10 mouse cellular contexts compared by ENCODE assay signal in the genomic region with DNA sequence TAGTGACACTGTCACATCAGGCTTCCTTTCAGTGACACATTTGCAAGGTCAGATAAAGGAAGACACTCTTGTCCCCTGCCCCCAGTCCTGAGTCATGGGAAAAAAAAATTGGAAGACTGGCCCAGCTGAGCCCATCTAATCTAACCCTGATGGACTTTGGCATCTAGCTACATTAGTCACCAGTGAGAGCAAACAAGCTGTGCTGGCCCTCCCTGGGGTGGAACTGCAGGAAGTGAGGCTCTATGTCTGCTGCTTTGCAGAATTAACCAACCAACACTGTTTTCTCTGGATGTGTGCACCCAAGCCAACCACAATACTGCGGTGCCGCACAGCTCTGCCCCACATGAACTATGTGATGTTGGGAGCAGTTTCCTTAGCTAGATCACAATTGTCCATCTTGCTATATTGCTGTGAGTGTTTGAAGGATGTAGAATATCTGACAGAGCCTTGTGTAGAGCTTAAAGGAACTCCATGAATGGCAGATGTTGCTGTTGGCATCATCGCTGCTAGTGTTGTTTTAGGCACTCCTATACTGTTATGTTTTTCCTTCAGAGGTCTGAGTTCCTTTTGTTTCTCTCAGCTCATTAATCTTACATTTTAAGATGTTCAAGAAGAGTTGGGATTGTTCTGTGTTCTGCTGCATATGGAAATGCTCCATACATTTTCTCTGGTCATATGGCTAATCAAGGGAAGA. TPM values are rescaled to one million over a fixed set of nuclear protein-coding genes. Genes with fewer than 3 reads are reported as not detected.
DNase-seq lines count a peak whose midpoint lies in the region; ATAC-seq and TF ChIP-seq lines count a peak whose summit lies in the region.
"Had no signal": no experiment of that assay in that cellular context is flagged by ENCODE, and none has a peak within 500 bp of the region (broad histone marks: within the 10 kb centered on the region; RNA-seq: fewer than 3 reads in every experiment).

No protein-coding gene starts in this region.

- WGBS in heart, postnatal 0 days, result 60% methylated on average over 3 of the region's 3 CpGs

- H3K27me3 ChIP-seq in heart, postnatal 0 days (ENCODE audit: control insufficient read depth, insufficient read depth, low read length), result no peaks in the 10 kb centered on the region
- H3K27me3 ChIP-seq: hindbrain, embryonic 15.5 days had no signal

- DNase-seq in urinary bladder, adult 18-20 months (ENCODE audit: low spot score in 2 of 2), result peak; percentile 34 to 78
- DNase-seq in urinary bladder, postnatal 10 days (ENCODE audit: low spot score), result no peak
- DNase-seq in heart, postnatal 0 days (ENCODE audit: low spot score), result peak; percentile 51
- DNase-seq in liver, result peak; percentile 41
- peak; percentile 83 for DNase-seq in yolk sac, embryonic 10.5 days (ENCODE audit: low spot score)
- no peak for DNase-seq in retina, postnatal 1 day
- DNase-seq in c-Kit-positive CD71-positive TER-119-positive erythroid progenitor cells, embryonic 14.5 days (ENCODE audit: low spot score), result no peak
- DNase-seq: thymus, postnatal 4 days had no signal

- H3K9ac ChIP-seq in heart, postnatal 0 days (replicated peaks; ENCODE audit: low read depth, low read length), result no peak overlapping the region
- H3K9ac ChIP-seq: hindbrain, embryonic 15.5 days had no signal

- peak overlapping the region; percentile 70 for H3K27ac ChIP-seq in heart, postnatal 0 days (ENCODE audit: low read depth)
- H3K27ac ChIP-seq: hindbrain, embryonic 15.5 days had no signal

- no peak for TF ChIP-seq CTCF in heart, postnatal 0 days (IDR thresholded peaks at IDR 0.05; ENCODE audit: low read depth)

- H3K4me2 ChIP-seq in heart, postnatal 0 days (ENCODE audit: low read depth, low read length), result no peak overlapping the region
- H3K4me2 ChIP-seq: hindbrain, embryonic 15.5 days had no signal

- no peak overlapping the region for H3K4me3 ChIP-seq in heart, postnatal 0 days (ENCODE audit: low read depth, low read length)
- H3K4me3 ChIP-seq: hindbrain, embryonic 15.5 days had no signal

- peaks cover 48% of the 10 kb centered on the region for H3K4me1 ChIP-seq in heart, postnatal 0 days (ENCODE audit: control insufficient read depth, insufficient read depth)

- ATAC-seq in heart, postnatal 0 days (ENCODE audit: insufficient read depth, low read depth), result peak; percentile 80
- no peak for ATAC-seq in erythroid progenitor cell, adult 5-6 weeks (replicated peaks; ENCODE audit: low FRiP score, poor library complexity, severe bottlenecking)

- no peak for TF ChIP-seq EP300 in heart, postnatal 0 days (IDR thresholded peaks at IDR 0.05; ENCODE audit: low read depth)

- no peaks in the 10 kb centered on the region for H3K9me3 ChIP-seq in heart, postnatal 0 days (replicated peaks; ENCODE audit: control insufficient read depth, low read length)
- H3K9me3 ChIP-seq: hindbrain, embryonic 15.5 days had no signal

- no peaks in the 10 kb centered on the region; the same call in 1 of the 2 replicates for H3K36me3 ChIP-seq in heart, postnatal 0 days (replicated peaks; ENCODE audit: control insufficient read depth, insufficient read depth, low read length)

RNA-seq across cellular contexts. Expression of gene Plxna2, which starts 42.6 kb away (rescaled TPM):
- total RNA-seq in heart, postnatal 0 days (2014; rRNA removed; ENCODE audit: low replicate concordance), result 14.3 and 14.4 TPM in 2 replicates
- 3.5 and 4.0 TPM in 2 replicates for polyA plus RNA-seq in heart, postnatal 0 days (2015; fragmentation: Nextera tagmentation; extraction: Ambion mirVana)
- 0.36 and 0.84 TPM in 2 replicates for total RNA-seq in erythroid progenitor cell, adult 5-6 weeks (2015; ENCODE audit: low replicate concordance)
- total RNA-seq in erythroid progenitor cell, adult 5-6 weeks (2017; ENCODE audit: low replicate concordance), result 1.4 TPM in 1 of 2 replicates, not detected in the other

Comparison
In these comparisons a context has a peak if more than half of its experiments do, and no peak if none do; other contexts are left out.
1. DNase-seq: peak in urinary bladder, adult 18-20 months (2 of 2), heart, postnatal 0 days (single experiment), liver (single experiment) and yolk sac, embryonic 10.5 days (single experiment); none in urinary bladder, postnatal 10 days (single experiment), retina, postnatal 1 day (single experiment) and c-Kit-positive CD71-positive TER-119-positive erythroid progenitor cells, embryonic 14.5 days (single experiment).